Mouse (Mus musculus) embryonic facial prominence, embryonic 11.5 days (tissue): ENCODE results near the gene Kri1. TPM values are rescaled to one million over a fixed set of nuclear protein-coding genes. Genes with fewer than 3 reads are reported as not detected.
"Not testable (repeated sequence)": the region's sequence is repeated elsewhere in the genome, so short reads cannot be mapped to it uniquely, and the experiment has no call there.

Source experiments
- ATAC-seq: fragments of 200-750 bp; cut with Nextera tagmentation; replicated peaks from 2 replicates; pipeline ENCODE4 v1.8.0; 2017; ENCODE audit warnings: low read depth; ENCODE audit not compliant: insufficient number of reproducible peaks, low FRiP score, low TSS enrichment
- DNase-seq: peaks from one replicate; pipeline ENCODE4 v3.0.0-alpha.2; 2015; ENCODE audit warnings: low spot score
- H3K27ac ChIP-seq: fragments of 300-500 bp; sonication (generic); replicated peaks from 2 replicates; pipeline ENCODE4 v1.5.1; 2014; ENCODE audit warnings: mild to moderate bottlenecking, low read depth, low read length, control low read depth
- H3K27me3 ChIP-seq: fragments of 300-500 bp; sonication (generic); 2 replicates; pipeline ENCODE4 v1.6.1; 2014; ENCODE audit warnings: mild to moderate bottlenecking, low read length, moderate library complexity, mixed read lengths; ENCODE audit not compliant: control insufficient read depth, insufficient read depth
- H3K36me3 ChIP-seq: fragments of 300-500 bp; sonication (generic); replicated peaks from 2 replicates; pipeline ENCODE4 v1.6.1; 2014; ENCODE audit warnings: low read depth, mild to moderate bottlenecking, low read length, moderate library complexity, mixed read lengths; ENCODE audit not compliant: control insufficient read depth, insufficient read depth
- H3K4me1 ChIP-seq: fragments of 300-500 bp; sonication (generic); 2 replicates; pipeline ENCODE4 v1.6.1; 2014; ENCODE audit warnings: low read length, mixed read lengths; ENCODE audit not compliant: control insufficient read depth, insufficient read depth
- H3K4me2 ChIP-seq: fragments of 300-500 bp; sonication (generic); 2 replicates; pipeline ENCODE4 v1.6.1; 2014; ENCODE audit warnings: low read depth, mild to moderate bottlenecking, control low read depth, low read length, moderate library complexity
- H3K4me3 ChIP-seq: fragments of 300-500 bp; sonication (generic); 2 replicates; pipeline ENCODE4 v1.5.1; 2014; ENCODE audit warnings: low read depth, low read length, control low read depth
- H3K9ac ChIP-seq: fragments of 300-500 bp; sonication (generic); replicated peaks from 2 replicates; pipeline ENCODE4 v1.6.1; 2014; ENCODE audit warnings: mild to moderate bottlenecking, control low read depth, low read length
- H3K9me3 ChIP-seq: fragments of 300-500 bp; sonication (generic); replicated peaks from 2 replicates; pipeline ENCODE4 v1.6.1; 2016; ENCODE audit warnings: mild to moderate bottlenecking, low read length, inconsistent platforms, mixed read lengths; ENCODE audit not compliant: control insufficient read depth
- WGBS: fragments of 180-500 bp; shearing (Covaris S2); extraction: QIAGEN DNeasy Blood & Tissue Kit; methylation state at CpG from one replicate; pipeline ENCODE4 v1.1.7; 2014; 5-methylcytosine and 5-hydroxymethylcytosine counted together
- polyA plus RNA-seq: library from polyadenylated mRNA; unstranded; fragments of >200 nt; fragmentation: Nextera tagmentation; extraction: Ambion mirVana; gene quantifications from 2 replicates; pipeline ENCODE4 v1.2.1, GENCODE M21; 2014

Gene Kri1
- polyA plus RNA-seq, 1 experiment from 2014 or later = 13.3 TPM

GRCm38 (mm10) chr9:21269590-21269989 lies 18.2 kb downstream of the Kri1 start:
- H3K36me3 ChIP-seq = peaks cover 11% of the 10 kb centered on the region
- not testable (repeated sequence) for H3K27ac ChIP-seq, H3K9ac ChIP-seq, H3K27me3 ChIP-seq, H3K4me3 ChIP-seq, H3K4me2 ChIP-seq, ATAC-seq, H3K4me1 ChIP-seq, DNase-seq, H3K9me3 ChIP-seq
- 88% methylated on average over 5 of the region's 5 CpGs for WGBS

- Histone ChIP-seq H3K4me3 (no peak overlapping the region), H3K9me3 (no peaks in the 10 kb centered on the region), H3K27ac (no peak overlapping the region), H3K9ac (no peak overlapping the region), H3K27me3 (no peaks in the 10 kb centered on the region), H3K4me1 (no peaks in the 10 kb centered on the region; the same call in 1 of the 2 replicates), H3K4me2 (no peak overlapping the region), H3K36me3 (peaks cover 11% of the 10 kb centered on the region)
- ATAC-seq (no peak), DNase-seq (no peak)
- WGBS = 97% methylated on average over 16 of the region's 16 CpGs
These were observed 19.5 kb downstream of the Kri1 start for GRCm38 (mm10) chr9:21268305-21268704.

GRCm38 (mm10) chr9:21266889-21267288 lies 20.9 kb downstream of the Kri1 start:
- 87% methylated on average over 5 of the region's 5 CpGs for WGBS
- Histone ChIP-seq H3K4me3 (no peak overlapping the region), H3K4me1 (no peaks in the 10 kb centered on the region; the same call in 1 of the 2 replicates), H3K27ac (no peak overlapping the region), H3K27me3 (no peaks in the 10 kb centered on the region), H3K9ac (no peak overlapping the region), H3K36me3 (peaks cover 6% of the 10 kb centered on the region), H3K4me2 (no peak overlapping the region; the same call in 1 of the 2 replicates), H3K9me3 (no peaks in the 10 kb centered on the region)
- DNase-seq (no peak), ATAC-seq (no peak)

GRCm38 (mm10) chr9:21265611-21266010 lies 22.2 kb downstream of the Kri1 start:
- Histone ChIP-seq H3K36me3 (peaks cover 6% of the 10 kb centered on the region), H3K4me2 (peak overlapping the region; percentile 83), H3K4me3 (peak overlapping the region; percentile 91), H3K4me1 (no peaks in the 10 kb centered on the region; the same call in 1 of the 2 replicates), H3K27me3 (no peaks in the 10 kb centered on the region), H3K27ac (no peak overlapping the region), H3K9me3 (no peaks in the 10 kb centered on the region), H3K9ac (peak overlapping the region; percentile 92)
- DNase-seq (no peak), ATAC-seq (0 out of 2 replicates have a peak, but pooled peaks have one; percentile 11)
- WGBS = 6% methylated on average over 11 of the region's 11 CpGs

- peak within 1 kb of the TSS; percentile 91 for H3K4me3 ChIP-seq
- DNase-seq (peak; percentile 99), ATAC-seq (peak; percentile 95)
- peak within 1 kb of the TSS; percentile 60 for H3K27ac ChIP-seq
- peak within 1 kb of the TSS; percentile 92 for H3K9ac ChIP-seq
- under 1% methylated on average over 48 of the region's 49 CpGs for WGBS
- no peaks in the 10 kb centered on the region for H3K27me3 ChIP-seq
- peaks cover 4% of the 10 kb centered on the region for H3K36me3 ChIP-seq
- no peaks in the 10 kb centered on the region; the same call in 1 of the 2 replicates for H3K4me1 ChIP-seq
- H3K9me3 ChIP-seq = no peaks in the 10 kb centered on the region
- peak within 1 kb of the TSS; percentile 83 for H3K4me2 ChIP-seq
These were observed 22.7 kb downstream of the Kri1 start, which contains the start of gene Atg4d for GRCm38 (mm10) chr9:21265000-21265561. Atg4d (plus strand) TSS chr9:21265293.

GRCm38 (mm10) chr9:21264272-21264999 lies 23.3 kb downstream of the Kri1 start:
- no peaks in the 10 kb centered on the region for H3K9me3 ChIP-seq
- H3K27ac ChIP-seq = peak overlapping the region; percentile 60
- ATAC-seq (peak; percentile 8; the same call in 1 of the 2 replicates), DNase-seq (peak; percentile 61)
- H3K36me3 ChIP-seq = peaks cover 3% of the 10 kb centered on the region; the same call in 1 of the 2 replicates
- no peaks in the 10 kb centered on the region; the same call in 1 of the 2 replicates for H3K4me1 ChIP-seq
- H3K4me3 ChIP-seq = peak overlapping the region; percentile 91
- 17% methylated on average over 17 of the region's 17 CpGs for WGBS
- peak overlapping the region; percentile 49 for H3K4me2 ChIP-seq
- peak overlapping the region; percentile 50 for H3K9ac ChIP-seq
- no peaks in the 10 kb centered on the region for H3K27me3 ChIP-seq

GRCm38 (mm10) chr9:21261831-21262230 lies 25.9 kb downstream of the Kri1 start:
- no peak for DNase-seq
- 61% methylated on average over 2 of the region's 2 CpGs for WGBS
- Histone ChIP-seq H3K36me3 (no peaks in the 10 kb centered on the region), H3K4me3 (no peak overlapping the region), H3K4me2 (no peak overlapping the region), H3K9ac (no peak overlapping the region), H3K9me3 (no peaks in the 10 kb centered on the region), H3K27me3 (no peaks in the 10 kb centered on the region), H3K27ac (no peak overlapping the region), H3K4me1 (no peaks in the 10 kb centered on the region; the same call in 1 of the 2 replicates)
- ATAC-seq = no peak

GRCm38 (mm10) chr9:21260491-21261040 lies 27.2 kb downstream of the Kri1 start:
- no peak overlapping the region for H3K9ac ChIP-seq
- H3K4me3 ChIP-seq = no peak overlapping the region
- no peaks in the 10 kb centered on the region for H3K36me3 ChIP-seq
- H3K4me2 ChIP-seq = no peak overlapping the region
- H3K27me3 ChIP-seq = no peaks in the 10 kb centered on the region
- WGBS = 69% methylated on average over 6 of the region's 6 CpGs
- no peaks in the 10 kb centered on the region for H3K9me3 ChIP-seq
- H3K4me1 ChIP-seq = no peaks in the 10 kb centered on the region; the same call in 1 of the 2 replicates
- DNase-seq (no peak), ATAC-seq (no peak)
- no peak overlapping the region for H3K27ac ChIP-seq
